Mouse (Mus musculus): Measurements from ENCODE around the gene Prkag2. TPM values are rescaled to one million over a fixed set of nuclear protein-coding genes. Genes with fewer than 3 reads are reported as not detected.
A peak's percentile ranks its signal among the peaks of the same experiment; 100 is the strongest.

Prkag2 gene
- total RNA-seq, 2 experiments from 2014 or later, result 113 to 118 TPM

DNA sequence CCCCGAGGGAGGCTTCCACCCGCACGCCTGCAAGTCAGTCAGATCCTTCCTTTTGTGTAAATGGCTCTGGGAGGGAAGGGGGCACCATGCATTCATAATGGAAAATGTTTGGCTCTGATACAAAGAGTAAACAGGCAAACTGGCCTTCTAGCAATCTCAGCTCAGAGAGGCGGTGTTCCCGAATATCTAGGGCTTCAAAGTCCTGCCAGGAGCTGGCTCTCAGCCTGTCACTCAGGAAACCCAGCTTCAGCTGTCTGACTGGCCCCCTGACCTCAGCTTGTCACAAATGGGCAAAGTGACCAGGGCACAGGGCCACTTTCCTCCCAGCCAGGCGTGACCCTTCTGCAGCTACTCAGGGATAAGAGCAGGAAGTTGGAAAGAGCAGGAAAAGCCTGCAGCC, 33.3 kb downstream of the Prkag2 start:
- no peak for TF ChIP-seq CTCF (IDR thresholded peaks at IDR 0.05)

GRCm38 (mm10) chr5:25064270-25065232, 35.9 kb downstream of the Prkag2 start:
- intact Hi-C loops (cut with DNase I), result no loop called here
- DNase-seq (ENCODE audit: extremely low spot score in 1 of 2, low spot score in 2 of 2), result no peak
- no peak overlapping the region for H3K27ac ChIP-seq
- no peak overlapping the region for H3K4me3 ChIP-seq
- no peak for TF ChIP-seq CTCF (IDR thresholded peaks at IDR 0.05)

More for the DNA sequence above, 33.3 kb downstream of the Prkag2 start:
- intact Hi-C loops (cut with DNase I), result no loop called here
- H3K4me3 ChIP-seq, result no peak overlapping the region
- DNase-seq (ENCODE audit: extremely low spot score in 1 of 2, low spot score in 2 of 2), result no peak
- H3K27ac ChIP-seq, result peak overlapping the region; percentile 28; the same call in 1 of the 2 replicates

DNA sequence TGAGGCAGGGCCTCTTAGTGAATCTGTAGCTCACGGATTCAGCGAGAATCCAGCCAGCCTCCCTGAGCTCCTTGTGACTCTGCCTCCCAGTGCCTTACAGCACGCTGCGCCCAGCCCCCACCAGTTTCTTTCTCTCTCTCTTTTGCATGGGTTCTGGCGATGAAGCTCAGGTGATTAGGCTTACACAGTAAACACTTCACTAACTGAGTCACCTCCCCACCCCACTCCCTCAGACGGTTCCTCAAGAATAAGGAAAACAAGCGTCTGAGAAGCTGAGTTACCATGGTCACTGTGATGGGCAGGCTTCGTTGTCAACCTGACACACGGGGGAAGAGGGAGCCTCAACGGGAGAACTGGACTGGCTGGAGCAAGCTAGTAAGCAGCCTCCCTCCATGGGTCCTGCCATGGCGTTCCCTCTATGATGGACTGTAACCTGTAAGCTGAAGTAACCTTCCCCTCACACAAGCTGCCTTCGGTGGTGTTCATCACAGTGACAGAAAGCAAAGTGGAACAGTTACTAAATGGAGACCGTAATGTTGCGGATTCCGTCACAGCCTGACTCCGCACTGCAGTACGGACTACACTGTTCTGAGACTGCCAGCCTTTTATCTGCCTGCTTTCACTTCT, 37.8 kb downstream of the Prkag2 start:
- intact Hi-C loops (cut with DNase I), result no loop called here
- no peak for DNase-seq (ENCODE audit: extremely low spot score in 1 of 2, low spot score in 2 of 2)
- Histone ChIP-seq H3K4me3 (no peak overlapping the region), H3K27ac (peak overlapping the region; percentile 32)
- no peak for TF ChIP-seq CTCF (IDR thresholded peaks at IDR 0.05)

- Histone ChIP-seq H3K27ac (peak overlapping the region; percentile 92), H3K4me3 (peak overlapping the region; percentile 47)
- TF ChIP-seq CTCF (IDR thresholded peaks at IDR 0.05), result no peak
- intact Hi-C loops (cut with DNase I), result loop anchor here (2.0 kb wide), 2 partner anchors 22 to 58 kb away; no protein-coding TSS in a partner anchor
- DNase-seq (ENCODE audit: extremely low spot score in 1 of 2, low spot score in 2 of 2), result peak; percentile 24 to 51
Measured at GRCm38 (mm10) chr5:25058853-25059741, 41.3 kb downstream of the Prkag2 start.

DNA sequence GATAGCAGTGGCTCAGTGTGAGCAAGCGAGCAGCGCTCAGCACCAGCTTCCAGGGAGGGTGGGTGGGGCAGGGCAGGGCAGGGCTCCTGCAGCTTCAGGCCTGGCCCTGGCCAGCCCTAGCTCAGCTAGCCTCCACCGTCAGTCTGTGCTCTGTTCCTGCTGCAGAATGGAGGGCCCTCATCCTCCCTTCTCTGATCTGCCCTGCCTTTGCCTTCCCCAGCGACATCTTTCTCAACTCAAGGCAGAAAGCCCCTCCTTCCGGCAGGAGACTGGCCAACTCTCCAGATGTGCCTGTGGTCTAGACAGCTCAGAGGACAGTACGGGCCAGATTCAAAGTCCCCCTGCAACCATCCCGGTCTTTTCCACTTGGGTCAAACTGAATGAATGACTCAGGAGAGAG, 42.0 kb downstream of the Prkag2 start:
- peak overlapping the region; percentile 47 for H3K4me3 ChIP-seq
- no peak for DNase-seq (ENCODE audit: extremely low spot score in 1 of 2, low spot score in 2 of 2)
- intact Hi-C loops (cut with DNase I), result loop anchor here (2.0 kb wide), 2 partner anchors 22 to 58 kb away; no protein-coding TSS in a partner anchor
- peak overlapping the region; percentile 92 for H3K27ac ChIP-seq
- TF ChIP-seq CTCF (IDR thresholded peaks at IDR 0.05), result no peak

DNA sequence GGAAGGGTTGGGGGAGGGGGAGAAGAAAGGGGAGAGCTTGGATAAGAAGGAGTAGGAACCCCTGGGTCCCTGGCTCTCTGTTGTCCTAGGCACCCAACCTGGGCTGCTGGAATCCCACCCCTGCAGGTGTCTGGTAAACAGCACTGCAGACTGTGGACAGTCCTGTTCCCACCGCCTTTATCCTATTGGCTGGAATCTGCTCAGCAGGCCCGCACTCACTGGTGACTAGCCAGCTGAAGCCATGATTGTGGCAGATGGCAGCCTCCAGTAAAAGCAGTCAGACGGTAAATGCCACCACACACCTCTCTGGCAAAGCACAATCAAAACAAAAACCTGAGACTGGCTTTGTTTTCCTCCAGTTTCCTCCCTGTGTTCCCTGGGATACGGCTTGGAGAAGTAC, 45.2 kb downstream of the Prkag2 start:
- TF ChIP-seq CTCF (IDR thresholded peaks at IDR 0.05), result no peak
- peak in 1 of 2 experiments; percentile 49 for DNase-seq (ENCODE audit: extremely low spot score in 1 of 2, low spot score in 2 of 2)
- Histone ChIP-seq H3K4me3 (no peak overlapping the region), H3K27ac (peak overlapping the region; percentile 87)
- intact Hi-C loops (cut with DNase I), result no loop called here

GRCm38 (mm10) chr5:25053971-25054658, 46.3 kb downstream of the Prkag2 start:
- no peak for TF ChIP-seq CTCF (IDR thresholded peaks at IDR 0.05)
- DNase-seq (ENCODE audit: extremely low spot score in 1 of 2, low spot score in 2 of 2), result peak; percentile 36 to 50
- intact Hi-C loops (cut with DNase I), result loop anchor here (1.0 kb wide), 1 partner anchor 32 kb away; no protein-coding TSS in a partner anchor
- Histone ChIP-seq H3K27ac (peak overlapping the region; percentile 87), H3K4me3 (no peak overlapping the region)

DNA sequence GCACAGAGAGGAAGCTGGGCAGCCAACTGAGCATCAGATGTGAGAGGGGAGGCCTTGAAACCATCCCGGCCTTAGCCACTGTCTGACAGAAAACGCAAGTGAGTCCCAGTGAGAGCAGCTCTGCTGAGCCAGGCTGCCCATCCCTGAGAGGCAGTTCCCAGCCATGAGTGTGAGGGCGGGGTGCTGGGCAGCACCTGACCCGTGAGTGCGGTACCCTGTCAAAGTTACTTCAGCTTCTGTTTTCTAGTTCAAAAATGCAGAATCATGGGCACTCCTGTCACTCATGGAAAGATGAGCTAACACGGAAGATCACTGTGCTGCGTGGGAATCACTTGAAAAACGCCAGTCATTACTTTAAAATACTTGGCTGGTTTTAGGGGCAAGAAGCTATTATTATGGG, 49.6 kb downstream of the Prkag2 start:
- intact Hi-C loops (cut with DNase I), result no loop called here
- Histone ChIP-seq H3K27ac (no peak overlapping the region), H3K4me3 (no peak overlapping the region)
- no peak for TF ChIP-seq CTCF (IDR thresholded peaks at IDR 0.05)
- DNase-seq (ENCODE audit: extremely low spot score in 1 of 2, low spot score in 2 of 2), result no peak

DNA sequence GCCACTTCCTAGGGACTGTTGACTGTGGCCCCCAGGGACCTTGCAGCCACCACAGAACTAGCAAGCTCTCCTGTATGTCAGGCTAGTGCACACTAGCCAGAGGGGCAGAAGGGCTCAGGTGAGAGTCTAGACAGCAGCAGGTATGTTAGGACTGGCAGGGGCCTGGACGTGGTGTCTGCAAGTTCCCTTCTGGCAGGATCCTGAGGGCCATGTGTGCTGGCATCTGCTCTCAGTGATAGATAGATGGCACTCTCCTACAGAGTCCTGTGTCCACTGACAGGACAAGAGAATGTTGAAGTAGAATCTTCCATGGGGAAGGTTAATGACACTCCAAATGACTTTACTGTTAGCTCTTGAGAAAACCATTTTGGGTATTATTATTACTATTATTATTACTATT, 52.8 kb downstream of the Prkag2 start:
- Histone ChIP-seq H3K27ac (no peak overlapping the region), H3K4me3 (no peak overlapping the region)
- no peak for DNase-seq (ENCODE audit: extremely low spot score in 1 of 2, low spot score in 2 of 2)
- intact Hi-C loops (cut with DNase I), result no loop called here
- TF ChIP-seq CTCF (IDR thresholded peaks at IDR 0.05), result no peak

DNA sequence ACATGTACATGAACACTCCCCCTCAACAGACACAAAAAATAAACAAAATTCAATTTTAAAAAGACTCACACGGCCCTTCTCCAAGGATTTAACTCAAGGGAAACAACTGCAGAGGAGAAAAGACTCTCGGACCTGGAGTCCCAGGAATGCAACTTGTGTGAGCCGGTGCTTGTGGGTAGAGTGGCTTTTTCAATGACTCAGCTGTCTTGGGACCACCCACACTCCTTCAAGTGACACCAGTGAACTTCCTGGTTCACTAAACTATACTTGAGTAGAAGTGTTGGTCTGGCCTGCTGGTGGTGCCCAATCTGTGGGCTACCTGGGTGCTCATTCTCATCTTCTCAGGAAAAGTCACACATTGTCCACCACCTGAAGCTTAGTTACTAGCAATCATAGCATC, 53.7 kb downstream of the Prkag2 start:
- H3K4me3 ChIP-seq, result no peak overlapping the region
- DNase-seq (ENCODE audit: extremely low spot score in 1 of 2, low spot score in 2 of 2), result no peak
- no peak for TF ChIP-seq CTCF (IDR thresholded peaks at IDR 0.05)
- H3K27ac ChIP-seq, result no peak overlapping the region
- intact Hi-C loops (cut with DNase I), result no loop called here

DNA sequence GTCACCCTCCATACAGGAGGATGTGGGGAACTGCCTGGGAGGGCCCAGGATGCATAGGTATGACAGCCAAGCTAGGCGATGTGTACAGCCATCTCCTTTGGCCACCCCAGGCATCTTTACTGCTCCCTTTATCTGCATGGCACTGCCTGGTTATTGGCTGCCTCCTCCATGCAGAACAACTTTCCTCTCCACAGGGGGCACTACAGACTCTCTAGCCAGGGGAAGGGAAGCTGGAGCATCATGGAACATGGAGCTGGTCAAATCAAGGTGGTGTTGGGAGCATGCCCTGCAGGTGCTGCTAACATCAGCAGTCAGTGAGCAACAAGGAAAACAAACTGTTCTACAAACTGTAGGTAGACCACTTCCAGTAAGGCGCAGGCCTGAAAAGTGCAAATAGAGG, 56.4 kb downstream of the Prkag2 start:
- Histone ChIP-seq H3K4me3 (no peak overlapping the region), H3K27ac (no peak overlapping the region)
- DNase-seq (ENCODE audit: extremely low spot score in 1 of 2, low spot score in 2 of 2), result no peak
- TF ChIP-seq CTCF (IDR thresholded peaks at IDR 0.05), result peak; percentile 17; the same call in 1 of the 2 replicates
- intact Hi-C loops (cut with DNase I), result no loop called here
